Mouse (Mus musculus) hindlimb bud, embryonic 11.5 days (tissue): ENCODE results near the gene Lime1.

Experiments used
- DNase-seq: peaks from one replicate; pipeline ENCODE4 v3.0.0-alpha.2; 2012; ENCODE audit warnings: low read depth, low spot score; ENCODE audit errors: extremely low spot score

The Lime1 gene

GRCm38 (mm10) chr2:181379778-181380177, at the start of gene Lime1:
TSS of gene Lime1 (plus strand) at chr2:181380078.
- DNase-seq = no peak

DNA sequence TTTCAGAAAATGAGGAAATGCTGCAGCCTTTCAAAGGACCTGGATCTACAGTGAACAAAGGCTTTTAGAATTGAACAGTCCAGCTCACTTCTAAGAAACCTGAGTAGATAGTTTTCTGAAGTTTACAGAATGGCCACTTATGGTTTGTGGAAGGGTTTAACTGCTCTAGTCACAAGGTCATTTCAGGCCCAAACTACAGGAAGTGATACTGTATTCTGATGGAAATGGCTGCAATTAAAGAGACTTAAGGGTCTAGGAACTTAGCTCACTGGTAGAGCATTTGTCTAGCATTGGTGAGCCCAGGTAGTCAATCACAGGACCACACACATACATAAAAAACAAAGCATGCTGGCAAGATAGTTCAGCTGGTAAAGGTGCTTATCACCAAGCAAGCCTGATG, 47.3 kb upstream of the Lime1 start:
- no peak for DNase-seq

DNA sequence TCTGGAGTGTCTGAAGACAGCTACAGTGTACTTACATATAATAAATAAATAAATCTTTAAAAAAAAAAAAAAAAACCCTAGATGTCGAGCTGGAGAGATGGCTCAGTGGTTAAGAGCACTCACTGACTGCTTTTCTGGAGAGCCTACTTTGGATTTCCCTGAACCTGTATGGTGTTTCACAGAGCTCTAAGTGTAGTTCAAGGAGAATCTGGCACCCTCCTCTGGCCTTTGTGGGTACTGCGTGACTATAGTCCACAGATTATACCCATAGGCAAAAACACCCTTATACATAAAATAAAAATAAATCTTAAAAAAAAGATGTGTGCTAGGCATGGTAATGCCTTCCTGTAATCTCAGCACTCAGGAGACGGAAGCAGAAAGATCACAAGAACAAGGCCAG, 45.9 kb upstream of the Lime1 start:
- peak; percentile 37 for DNase-seq

DNA sequence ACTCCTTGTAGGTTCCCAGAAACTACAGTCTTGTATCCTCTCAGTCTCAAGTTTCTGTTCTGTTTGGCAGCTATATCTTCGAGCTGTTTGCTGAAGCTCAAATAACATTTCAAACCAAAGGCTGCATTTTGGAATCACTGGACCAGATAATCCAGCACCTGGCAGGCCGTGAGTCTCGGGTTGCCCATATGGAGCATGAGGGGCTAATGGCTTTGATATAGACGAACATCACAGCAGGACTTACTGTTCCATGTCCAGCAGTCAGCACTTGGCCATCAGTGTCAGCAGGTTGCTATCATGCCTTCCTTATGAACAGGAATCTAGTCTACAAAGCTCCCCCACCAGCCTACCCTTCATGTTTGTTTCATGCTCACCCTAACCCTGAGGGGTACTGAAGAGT, 39.5 kb upstream of the Lime1 start:
- DNase-seq = no peak

DNA sequence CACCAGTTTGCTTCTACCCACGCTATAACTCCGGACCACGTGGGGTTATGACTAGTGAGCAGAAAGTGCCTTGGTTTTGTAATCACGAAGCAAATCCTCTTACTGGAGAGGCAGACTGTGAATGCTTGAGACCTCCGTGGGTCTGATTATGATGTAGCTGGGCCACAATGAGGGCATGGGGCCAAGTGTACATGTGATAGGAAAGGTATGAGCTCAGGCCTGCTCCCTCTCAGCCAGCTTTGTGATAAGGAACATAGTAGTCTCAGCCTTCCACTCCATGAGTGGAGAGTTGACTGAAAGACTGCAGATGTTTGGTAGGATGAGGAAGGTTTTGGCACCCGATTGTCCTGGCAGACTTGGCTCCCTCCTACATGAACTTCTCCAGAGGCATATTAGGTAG, 37.1 kb upstream of the Lime1 start:
- no peak for DNase-seq

DNA sequence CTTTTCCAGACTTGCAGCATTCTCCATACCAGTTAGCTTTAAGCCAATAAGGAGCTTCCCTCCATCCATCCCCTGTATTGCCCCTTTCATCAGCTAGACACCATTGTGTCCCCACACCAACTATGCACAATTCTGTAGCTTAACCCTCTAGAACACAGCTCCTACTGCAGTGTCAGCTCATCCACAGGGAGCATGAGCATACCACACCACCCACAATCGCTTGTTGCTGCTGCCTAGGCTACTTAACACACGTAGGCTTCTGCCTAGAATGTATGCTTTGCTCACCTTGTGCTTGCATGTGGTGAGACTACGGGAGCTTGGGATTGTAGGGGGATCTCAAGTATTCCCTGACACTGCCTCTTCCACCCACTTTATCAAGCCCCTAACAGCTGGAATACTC, 23.1 kb upstream of the Lime1 start:
- no peak for DNase-seq

- no peak for DNase-seq
Observed at GRCm38 (mm10) chr2:181363946-181364345, 15.9 kb upstream of the Lime1 start.

GRCm38 (mm10) chr2:181364487-181364859, 15.4 kb upstream of the Lime1 start:
- DNase-seq = no peak

DNA sequence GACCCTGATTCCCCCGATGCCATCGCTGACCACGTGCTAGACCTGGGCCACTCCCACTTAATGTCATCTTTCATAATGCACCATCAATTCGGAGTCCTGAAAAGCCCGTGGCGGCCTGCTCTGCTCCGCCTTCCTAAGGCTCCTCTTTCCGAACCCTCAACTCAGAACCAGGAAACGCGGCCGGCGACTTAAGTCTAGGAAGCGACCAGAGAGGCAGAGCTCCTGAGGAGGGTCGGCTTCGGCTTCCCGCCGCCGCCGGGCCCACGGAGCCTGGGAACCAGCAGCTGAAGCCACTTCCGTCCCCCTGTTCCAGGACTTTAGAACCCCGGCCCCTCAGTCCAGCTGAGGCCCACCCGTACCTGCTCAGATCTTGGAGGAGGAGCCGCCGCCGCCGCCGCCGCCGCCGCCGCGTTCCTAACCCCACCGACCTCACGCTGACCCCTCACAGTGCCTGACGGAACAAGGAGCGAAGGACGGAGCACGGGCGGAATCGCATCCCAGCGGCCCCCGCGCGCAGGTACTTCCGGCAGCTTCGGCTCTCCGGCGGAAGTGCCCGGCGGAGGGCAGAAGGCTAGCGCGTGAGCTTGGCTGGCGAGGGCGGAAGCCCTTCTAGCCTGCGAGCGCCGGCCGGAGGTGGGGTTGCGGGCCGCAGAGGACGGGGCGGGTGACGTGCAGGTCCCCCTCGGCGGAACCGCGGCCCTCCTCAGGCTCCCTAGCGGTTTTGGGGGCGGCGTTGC, 14.8 kb upstream of the Lime1 start, which contains the start of the genes Zgpat and Arfrp1:
Zgpat (plus strand) TSS at position 69 of the 737 bp plus-strand sequence.
Arfrp1 (minus strand) TSS at position 545 of the 737 bp plus-strand sequence.
- DNase-seq = peak; percentile 39

DNA sequence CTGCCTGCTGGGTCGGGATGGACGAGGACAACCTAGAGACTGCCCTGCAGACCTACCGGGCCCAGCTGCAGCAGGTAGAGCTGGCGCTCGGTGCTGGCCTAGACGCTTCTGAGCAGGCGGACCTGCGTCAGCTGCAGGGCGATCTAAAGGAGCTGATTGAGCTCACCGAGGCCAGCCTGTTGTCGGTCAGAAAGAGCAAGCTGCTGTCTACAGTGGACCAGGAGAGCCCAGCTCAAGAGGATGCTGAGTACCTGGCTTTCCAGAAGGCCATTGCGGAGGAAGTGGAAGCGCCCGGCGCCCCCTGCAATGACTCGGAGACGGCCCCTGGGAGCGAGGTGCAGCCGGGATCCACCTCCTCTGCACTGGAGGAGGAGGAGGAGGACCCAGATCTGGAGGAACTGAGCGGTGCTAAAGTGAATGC, 14.2 kb upstream of the Lime1 start:
- DNase-seq = no peak

GRCm38 (mm10) chr2:181370001-181370400, 9.9 kb upstream of the Lime1 start:
- no peak for DNase-seq

DNA sequence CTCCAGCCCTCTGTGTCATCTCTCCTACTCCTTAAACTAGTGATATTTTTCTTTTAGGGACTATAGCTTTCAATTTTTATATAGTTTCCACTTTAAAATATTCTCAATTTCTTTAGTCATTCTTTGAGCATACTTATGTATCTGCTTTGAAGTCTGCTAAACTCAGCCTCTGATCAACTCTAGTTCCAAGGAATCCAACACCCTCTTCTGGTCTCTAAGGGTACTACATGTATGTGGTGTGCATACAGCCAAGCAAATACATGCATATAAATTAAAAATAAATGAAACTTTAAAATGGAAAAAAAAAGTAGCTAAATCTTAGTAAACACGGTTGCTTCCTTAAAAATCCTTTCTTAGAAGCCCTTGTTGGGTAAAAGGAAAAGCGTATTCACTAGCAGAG, 4.1 kb upstream of the Lime1 start:
- DNase-seq = no peak

DNA sequence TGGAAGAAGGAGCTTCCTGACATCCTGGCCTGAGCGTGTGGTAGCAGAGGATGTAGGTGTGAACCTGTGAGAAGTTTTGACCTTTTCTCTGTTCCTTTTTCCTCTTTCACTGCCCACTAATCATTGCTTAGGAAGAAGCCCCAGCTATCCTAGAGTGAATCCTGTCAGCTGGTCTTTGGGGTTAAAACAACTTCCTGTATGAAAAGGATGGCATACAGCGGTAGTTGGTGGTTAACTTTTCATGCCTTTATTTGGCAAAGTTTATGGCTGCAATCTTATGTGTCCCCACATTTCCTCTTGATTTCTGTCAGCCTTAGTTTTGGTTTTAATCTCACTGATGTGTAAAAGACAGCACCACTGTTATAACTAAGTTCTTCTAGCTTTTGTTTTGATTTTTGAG, 2.6 kb upstream of the Lime1 start:
- DNase-seq = no peak

GRCm38 (mm10) chr2:181378701-181379100, 1.2 kb upstream of the Lime1 start:
- DNase-seq = no peak

GRCm38 (mm10) chr2:181380251-181380650, 373 bp downstream of the Lime1 start:
- no peak for DNase-seq

- no peak for DNase-seq
Observed at GRCm38 (mm10) chr2:181381107-181381506, 1.2 kb downstream of the Lime1 start.

DNA sequence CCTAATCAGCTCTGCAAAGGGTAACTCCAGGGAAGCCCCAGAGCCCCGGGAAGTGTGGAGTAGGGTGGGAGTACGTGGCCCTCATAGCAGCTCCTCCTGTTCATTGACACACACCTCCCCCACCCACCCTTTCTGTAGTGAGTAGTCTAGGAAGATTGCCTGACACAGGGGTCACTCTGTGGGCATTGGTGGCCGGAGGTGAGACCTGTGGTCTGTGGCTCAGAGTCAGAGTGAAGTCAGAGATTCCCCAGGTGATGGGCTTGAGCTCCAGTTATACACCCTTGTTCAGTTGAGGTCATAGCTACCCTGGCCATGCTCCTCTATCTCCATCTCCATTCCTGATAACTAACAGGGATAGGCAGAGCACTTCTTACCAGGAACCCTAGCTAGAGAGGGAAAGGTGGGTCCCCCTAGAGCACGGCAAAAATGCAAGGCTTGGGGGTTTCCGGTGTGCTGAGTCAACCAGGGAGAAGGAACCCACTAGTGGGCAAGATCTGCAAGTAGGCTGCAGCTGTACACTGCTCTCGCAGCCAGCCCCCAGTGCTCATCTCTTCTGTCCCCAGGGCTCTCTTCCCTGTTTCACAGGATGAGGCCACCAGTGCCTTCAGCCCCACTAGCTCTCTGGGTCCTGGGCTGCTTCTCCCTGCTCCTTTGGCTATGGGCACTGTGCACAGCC, 1.9 kb downstream of the Lime1 start:
- DNase-seq = no peak

GRCm38 (mm10) chr2:181384463-181384862, 4.6 kb downstream of the Lime1 start:
- DNase-seq = no peak

DNA sequence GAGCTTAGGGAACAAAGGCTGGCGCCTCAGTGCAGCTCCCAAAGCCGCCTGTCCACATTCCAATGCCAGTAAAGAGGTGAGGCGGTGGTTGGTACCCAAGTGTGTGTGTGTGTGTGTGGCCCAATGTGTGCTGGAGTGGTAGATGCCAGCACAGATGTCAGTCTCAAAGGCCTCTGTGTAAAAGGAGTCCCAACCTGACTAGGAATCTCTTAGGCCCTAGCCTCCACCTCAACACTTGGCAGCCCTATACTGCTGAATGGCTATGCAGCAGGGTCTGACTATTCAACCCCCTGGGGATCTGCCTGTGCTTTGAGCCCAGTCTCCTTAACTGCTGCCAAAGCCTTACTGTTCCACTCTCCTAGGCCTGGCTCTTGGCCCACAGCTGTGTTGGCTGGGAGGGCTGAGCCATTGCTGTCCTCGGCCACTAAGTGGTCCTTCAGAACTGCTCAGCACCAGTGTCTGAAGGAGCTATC, 5.1 kb downstream of the Lime1 start:
- DNase-seq = no peak

GRCm38 (mm10) chr2:181385885-181386284, 6.0 kb downstream of the Lime1 start:
- DNase-seq = no peak

GRCm38 (mm10) chr2:181386663-181387210, 6.9 kb downstream of the Lime1 start:
- no peak for DNase-seq
